8 mouse cellular contexts compared by ENCODE assay signal in the genomic region with DNA sequence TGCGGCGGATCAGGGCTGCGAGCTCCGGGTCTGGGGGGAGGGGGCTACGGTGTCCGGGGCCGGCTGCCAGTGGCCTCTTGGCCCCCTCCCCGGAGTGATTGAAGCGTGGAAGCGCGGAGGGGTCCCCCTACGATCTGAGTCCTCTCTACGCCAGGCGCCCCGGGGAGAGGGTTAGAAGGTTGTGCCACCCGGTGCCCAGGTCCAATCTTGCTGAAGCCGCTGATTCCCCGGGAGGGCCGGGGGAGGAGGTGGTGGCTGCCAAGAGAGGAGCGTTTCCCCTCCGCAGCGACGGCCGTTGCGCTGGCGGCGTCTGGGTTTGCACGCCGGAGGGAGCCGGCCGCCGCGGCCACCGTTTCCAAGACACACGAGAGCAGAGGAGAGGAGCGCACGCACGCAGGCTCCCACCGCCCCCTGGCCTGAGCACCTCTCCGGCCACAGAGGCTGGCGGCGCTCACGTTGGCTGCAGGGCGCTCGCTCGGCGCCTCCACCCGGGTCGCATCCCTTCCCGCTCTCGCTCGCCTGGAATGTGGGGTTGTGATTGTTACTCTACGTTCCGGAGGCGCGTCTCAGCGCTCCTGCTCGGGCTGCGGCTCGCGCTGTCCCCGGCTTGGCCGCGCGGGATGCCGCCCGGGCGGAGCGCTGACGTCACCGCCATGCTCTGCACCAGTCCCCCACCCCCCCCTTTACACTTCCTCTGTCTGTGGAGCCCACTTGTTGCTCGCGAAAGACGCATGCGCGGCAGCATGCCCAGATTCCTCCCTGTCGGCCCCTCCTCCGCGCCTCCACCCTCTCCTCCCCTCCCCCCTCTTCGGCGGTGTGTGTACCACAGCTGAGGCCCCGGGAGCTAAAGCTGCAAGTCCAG. TPM values are rescaled to one million over a fixed set of nuclear protein-coding genes. Genes with fewer than 3 reads are reported as not detected.
A peak's percentile ranks its signal among the peaks of the same experiment; 100 is the strongest.
DNase-seq lines count a peak whose midpoint lies in the region; ATAC-seq lines count a peak whose summit lies in the region.

A gene (minus strand): TSS at position 602 of the 862 bp plus-strand sequence.

- no peaks in the 10 kb centered on the region for H3K36me3 ChIP-seq in intestine, embryonic 15.5 days
- no peaks in the 10 kb centered on the region for H3K36me3 ChIP-seq in midbrain, embryonic 11.5 days (ENCODE audit: control insufficient read depth, insufficient read depth, low read length)

- DNase-seq in adrenal gland, adult 2 months = peak; percentile 100
- peak; percentile 99 for DNase-seq in embryo, embryonic 11 days
- peak; percentile 100 for DNase-seq in gastrocnemius, postnatal 4 days (ENCODE audit: low spot score in 2 of 2)
- peak; percentile 98 for DNase-seq in left cerebral cortex, postnatal 36 days (ENCODE audit: low spot score in 2 of 2)
- peak; percentile 100 for DNase-seq in midbrain, embryonic 11.5 days (ENCODE audit: low spot score, missing footprints)
- peak; percentile 100 for DNase-seq in skeletal muscle tissue, adult 2 months (ENCODE audit: low read depth, low spot score)

- peaks cover 48% of the 10 kb centered on the region for H3K4me1 ChIP-seq in intestine, embryonic 15.5 days (replicated peaks)
- peaks cover 56% of the 10 kb centered on the region for H3K4me1 ChIP-seq in midbrain, embryonic 11.5 days (ENCODE audit: control insufficient read depth, insufficient read depth, low read length)

- no peaks in the 10 kb centered on the region for H3K9me3 ChIP-seq in intestine, embryonic 15.5 days
- H3K9me3 ChIP-seq in midbrain, embryonic 11.5 days (ENCODE audit: control insufficient read depth, low read length) = no peaks in the 10 kb centered on the region

- peak within 1 kb of the TSS; percentile 54 for H3K4me3 ChIP-seq in intestine, embryonic 15.5 days (replicated peaks)
- peak within 1 kb of the TSS; percentile 91 for H3K4me3 ChIP-seq in midbrain, embryonic 11.5 days (ENCODE audit: low read depth, low read length)

- H3K27ac ChIP-seq in intestine, embryonic 15.5 days = peak within 1 kb of the TSS; percentile 98
- H3K27ac ChIP-seq in midbrain, embryonic 11.5 days (ENCODE audit: low read depth, low read length) = peak within 1 kb of the TSS; percentile 98

- H3K4me2 ChIP-seq in intestine, embryonic 15.5 days (replicated peaks) = peak within 1 kb of the TSS; percentile 89
- peak within 1 kb of the TSS; percentile 95 for H3K4me2 ChIP-seq in midbrain, embryonic 11.5 days

- peak; percentile 90 for ATAC-seq in intestine, embryonic 15.5 days
- peak; percentile 89 for ATAC-seq in midbrain, embryonic 11.5 days (ENCODE audit: low FRiP score)
- ATAC-seq in erythroid progenitor cell, adult 5-6 weeks (replicated peaks; ENCODE audit: low FRiP score, poor library complexity, severe bottlenecking) = no peak

- H3K27me3 ChIP-seq in intestine, embryonic 15.5 days (replicated peaks) = no peaks in the 10 kb centered on the region
- H3K27me3 ChIP-seq in midbrain, embryonic 11.5 days (ENCODE audit: control insufficient read depth, insufficient read depth, low read length) = no peaks in the 10 kb centered on the region

- WGBS in intestine, embryonic 15.5 days = under 1% methylated on average over 67 of the region's 82 CpGs
- WGBS in midbrain, embryonic 11.5 days = under 1% methylated on average over 78 of the region's 82 CpGs

- H3K9ac ChIP-seq in intestine, embryonic 15.5 days = peak within 1 kb of the TSS; percentile 96
- H3K9ac ChIP-seq in midbrain, embryonic 11.5 days (ENCODE audit: low read length) = peak within 1 kb of the TSS; percentile 98

- intact Hi-C loops in left cerebral cortex, postnatal 36 days (cut with DNase I) = loop anchor here (1.0 to 2.0 kb wide), 2 partner anchors 60 to 84 kb away; no protein-coding TSS in a partner anchor

RNA-seq across cellular contexts. Expression of the gene that starts here (rescaled TPM):
- total RNA-seq in adrenal gland, adult 2 months (2021) = 10 to 100 TPM; 51.1 to 79.5 TPM
- polyA plus RNA-seq in adrenal gland, adult 2 months (2012; rRNA removed) = 121 and 122 TPM in 2 replicates
- total RNA-seq in gastrocnemius, postnatal 4 days (2021) = 10 to 100 TPM; 43.2 to 44.8 TPM
- 19.6 and 22.4 TPM in 2 replicates for polyA plus RNA-seq in intestine, embryonic 15.5 days (2015; fragmentation: Nextera tagmentation; extraction: Ambion mirVana)
- 10 to 100 TPM; 70.7 to 73.6 TPM for total RNA-seq in left cerebral cortex, postnatal 36 days (2021)
- 24.4 and 26.4 TPM in 2 replicates for polyA plus RNA-seq in midbrain, embryonic 11.5 days (2014; fragmentation: Nextera tagmentation; extraction: Ambion mirVana)
- total RNA-seq in erythroid progenitor cell, adult 5-6 weeks (2015; ENCODE audit: low replicate concordance) = 0.72 and 2.5 TPM in 2 replicates
- total RNA-seq in erythroid progenitor cell, adult 5-6 weeks (2017; ENCODE audit: low replicate concordance) = 0.53 and 1.5 TPM in 2 replicates

Comparison
In these comparisons a context has a peak if more than half of its experiments do, and no peak if none do; other contexts are left out.
1. RNA of the gene that starts here (total RNA-seq): 51.1 to 79.5 TPM in adrenal gland, adult 2 months, 70.7 to 73.6 TPM in left cerebral cortex, postnatal 36 days and 43.2 to 44.8 TPM in gastrocnemius, postnatal 4 days; 0.53 to 2.5 TPM in erythroid progenitor cell, adult 5-6 weeks; every median in the first group is over 10 times any median in the second.
2. Peak in every context shown above with its lines, with median percentiles within 50 percentile points of each other: DNase-seq.